In genomic region chr4:44708311-44708710, GRCm38 (mm10) we compare ENCODE assay signal across 15 mouse cellular contexts. TPM values are rescaled to one million over a fixed set of nuclear protein-coding genes. Genes with fewer than 3 reads are reported as not detected.
"Had no signal": no experiment of that assay in that cellular context is flagged by ENCODE, and none has a peak within 500 bp of the region (broad histone marks: within the 10 kb centered on the region; RNA-seq: fewer than 3 reads in every experiment).

No protein-coding gene starts in this region.

- H3K36me3 ChIP-seq: limb, embryonic 15.5 days; liver, embryonic 13.5 days; neural tube, embryonic 13.5 days had no signal

- DNase-seq: kidney, adult 8-10 months; kidney, postnatal 25 days; layer of hippocampus, adult 9-11 months; layer of hippocampus, postnatal 36 days; liver, embryonic 13.5 days; lung, adult 18-20 months; right cerebral cortex, postnatal 25 days; thymus, postnatal 4 days had no signal

- ATAC-seq: intestine, postnatal 0 days had no signal

- H3K9ac ChIP-seq: limb, embryonic 15.5 days; liver, embryonic 13.5 days; neural tube, embryonic 13.5 days had no signal

- H3K4me2 ChIP-seq: limb, embryonic 15.5 days; liver, embryonic 13.5 days; neural tube, embryonic 13.5 days had no signal

- H3K4me3 ChIP-seq: limb, embryonic 15.5 days; liver, embryonic 13.5 days; neural tube, embryonic 13.5 days had no signal

- H3K9me3 ChIP-seq: limb, embryonic 15.5 days; liver, embryonic 13.5 days; neural tube, embryonic 13.5 days had no signal

- H3K27ac ChIP-seq: limb, embryonic 15.5 days; liver, embryonic 13.5 days; neural tube, embryonic 13.5 days; stomach, postnatal 0 days had no signal

RNA-seq across cellular contexts. Expression of gene Pax5, which starts 2.0 kb away (rescaled TPM):
- polyA plus RNA-seq: kidney, embryonic 16.5 days; limb, embryonic 11.5 days; lung, embryonic 16.5 days; stomach, postnatal 0 days had no signal
